Mouse (Mus musculus) cerebellum, postnatal 36 days (tissue): ENCODE measurements at regions not wholly inside any gene's neighbourhood (a gene's known extent, or its start where the extent isn't known, plus 50 kb on each side); places are given as distances from the start of the nearest gene placed in this dataset.

Source experiments
- DNase-seq, 2 experiments: peaks; one replicate each; pipeline ENCODE4 v3.0.0; 2021 to 2022; ENCODE audit warnings: mixed read lengths in 2 of 2

DNA sequence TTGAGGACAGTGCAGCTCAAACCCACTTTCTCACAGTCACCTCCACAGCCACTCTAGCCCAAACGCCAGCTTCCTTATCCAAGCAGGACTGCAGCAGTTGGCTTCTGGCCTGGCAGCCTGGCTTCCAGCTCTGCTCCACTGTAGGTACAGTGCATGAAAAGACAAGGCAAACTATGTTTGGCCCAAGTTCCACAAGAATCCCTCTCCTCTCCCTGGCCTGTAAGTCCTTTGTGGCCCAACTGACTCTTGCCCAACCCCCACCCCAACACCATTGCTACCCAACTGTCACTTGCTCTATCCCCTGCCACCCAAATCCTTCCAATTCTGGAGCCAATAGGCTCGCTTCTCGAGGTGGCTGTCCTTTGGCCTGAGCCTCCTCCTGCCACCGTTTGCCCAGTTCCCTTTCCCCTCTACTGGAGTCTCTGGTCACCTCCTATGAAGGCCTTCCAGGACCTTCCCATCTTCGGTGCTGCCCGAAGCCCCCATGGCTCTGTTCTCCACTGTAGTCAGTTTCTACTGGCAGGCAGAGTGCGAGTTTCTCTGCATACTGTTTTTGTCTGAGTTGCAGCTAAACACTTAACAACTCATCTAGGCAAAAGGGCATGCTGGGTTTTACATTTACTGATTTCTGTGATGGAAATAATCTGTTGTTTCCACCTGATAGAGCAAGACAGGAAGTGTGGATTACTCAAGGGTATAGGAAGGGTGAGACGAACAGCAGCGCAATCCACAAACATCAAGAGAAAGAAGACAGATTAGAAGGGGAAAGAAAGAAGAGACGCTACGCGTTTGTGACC is 84.4 kb upstream of the Ptpn1 start:
- DNase-seq: no peak

DNA sequence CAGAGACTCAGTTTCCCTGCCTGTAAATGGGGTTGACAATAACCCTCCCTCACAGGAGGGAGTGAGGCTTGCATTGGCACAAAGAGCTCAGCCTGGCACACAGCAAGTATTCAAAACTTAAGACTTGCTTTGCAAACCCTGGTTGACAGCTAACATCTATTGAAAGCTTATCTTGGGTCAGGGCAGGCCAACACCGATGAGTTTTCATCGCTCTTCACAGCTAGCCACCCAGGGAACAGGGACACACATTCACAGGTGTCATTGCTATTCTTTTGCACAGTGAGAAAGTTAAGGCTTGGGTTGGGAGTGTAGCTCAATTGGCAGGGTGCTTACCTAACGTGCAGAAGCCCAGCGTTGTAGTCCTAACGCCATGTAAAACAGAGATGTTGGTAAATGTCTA is 86.5 kb upstream of the Ptpn1 start:
- DNase-seq: no peak

DNA sequence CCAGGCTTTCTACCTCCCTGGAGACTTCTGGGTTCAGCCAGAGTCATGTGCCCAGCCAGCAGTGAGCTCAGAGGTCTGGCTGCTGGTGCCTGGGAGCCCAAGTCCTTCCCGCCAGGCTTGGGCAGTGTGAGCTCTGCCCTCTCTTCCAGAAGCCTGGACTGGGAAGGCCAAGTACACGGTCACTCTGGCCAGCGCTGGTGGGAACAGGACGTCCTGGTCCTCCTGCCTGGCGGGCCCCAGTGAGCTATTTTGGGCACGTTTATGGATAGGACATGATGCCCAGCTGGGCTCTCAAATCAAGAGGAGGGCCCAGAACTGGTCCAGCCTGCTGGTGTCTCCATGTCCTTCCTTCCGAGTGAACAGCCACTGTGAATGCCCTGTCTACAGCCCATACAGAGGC is 87.3 kb upstream of the Ptpn1 start:
- DNase-seq: no peak

DNA sequence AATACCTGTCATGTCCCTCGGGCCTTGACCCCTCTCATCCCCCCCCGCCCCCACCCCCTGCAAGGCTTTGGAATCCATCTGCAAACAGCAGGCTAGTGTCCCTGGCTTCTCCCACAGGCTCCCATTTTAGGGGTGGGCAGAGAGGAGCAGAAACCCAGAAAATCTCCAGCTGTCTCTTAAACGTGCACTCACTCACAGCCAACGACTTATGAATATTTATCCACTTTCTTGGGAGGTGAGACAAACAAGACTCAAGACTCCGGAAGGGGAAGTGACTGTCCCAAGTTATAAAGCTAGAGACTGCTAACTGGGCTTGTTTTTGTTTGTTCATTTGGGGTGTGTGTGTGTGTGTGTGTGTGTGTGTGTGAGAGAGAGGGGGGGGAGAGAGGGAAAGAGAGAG is 87.9 kb upstream of the Ptpn1 start:
- DNase-seq: no peak

DNA sequence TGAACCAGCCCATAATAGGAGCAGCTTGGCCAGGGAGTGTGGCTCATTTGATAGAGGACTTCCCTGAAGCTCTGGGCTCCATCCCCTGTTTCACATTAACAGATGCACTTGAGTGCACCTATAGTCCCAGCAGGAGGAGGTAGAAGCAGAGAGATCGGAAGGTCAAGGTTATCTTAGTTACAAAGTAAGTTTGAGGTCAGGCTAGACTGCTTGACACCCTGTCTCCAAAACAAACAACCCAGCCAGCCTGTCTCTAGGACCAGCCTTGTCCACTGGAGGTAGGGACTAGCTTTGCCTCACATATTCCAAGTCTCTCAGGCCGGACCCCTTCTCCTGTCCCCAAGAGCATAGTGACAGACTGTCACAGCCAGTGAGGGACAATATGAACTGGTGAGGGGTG is 88.9 kb upstream of the Ptpn1 start:
- no peak for DNase-seq

DNA sequence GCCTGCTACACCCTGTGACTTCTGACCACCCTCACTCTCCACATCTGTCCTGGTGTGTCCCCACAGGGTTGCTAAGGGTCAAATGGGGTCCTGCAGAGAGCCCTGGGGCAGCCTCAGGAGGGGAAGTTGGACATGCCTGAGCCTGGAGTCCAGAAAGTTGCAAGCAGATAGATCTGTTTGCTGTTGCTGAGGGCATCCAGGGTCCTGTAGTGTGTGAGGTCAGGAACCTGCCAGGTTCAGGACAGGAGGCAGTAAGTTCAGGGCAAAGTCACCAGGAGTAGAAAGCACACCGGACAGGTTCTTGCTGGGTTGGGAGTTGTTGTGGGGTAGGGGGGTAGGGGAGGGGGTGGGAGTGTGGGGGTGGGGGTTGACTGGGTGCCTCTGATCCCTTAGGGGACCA is 89.4 kb upstream of the Ptpn1 start:
- DNase-seq: no peak

DNA sequence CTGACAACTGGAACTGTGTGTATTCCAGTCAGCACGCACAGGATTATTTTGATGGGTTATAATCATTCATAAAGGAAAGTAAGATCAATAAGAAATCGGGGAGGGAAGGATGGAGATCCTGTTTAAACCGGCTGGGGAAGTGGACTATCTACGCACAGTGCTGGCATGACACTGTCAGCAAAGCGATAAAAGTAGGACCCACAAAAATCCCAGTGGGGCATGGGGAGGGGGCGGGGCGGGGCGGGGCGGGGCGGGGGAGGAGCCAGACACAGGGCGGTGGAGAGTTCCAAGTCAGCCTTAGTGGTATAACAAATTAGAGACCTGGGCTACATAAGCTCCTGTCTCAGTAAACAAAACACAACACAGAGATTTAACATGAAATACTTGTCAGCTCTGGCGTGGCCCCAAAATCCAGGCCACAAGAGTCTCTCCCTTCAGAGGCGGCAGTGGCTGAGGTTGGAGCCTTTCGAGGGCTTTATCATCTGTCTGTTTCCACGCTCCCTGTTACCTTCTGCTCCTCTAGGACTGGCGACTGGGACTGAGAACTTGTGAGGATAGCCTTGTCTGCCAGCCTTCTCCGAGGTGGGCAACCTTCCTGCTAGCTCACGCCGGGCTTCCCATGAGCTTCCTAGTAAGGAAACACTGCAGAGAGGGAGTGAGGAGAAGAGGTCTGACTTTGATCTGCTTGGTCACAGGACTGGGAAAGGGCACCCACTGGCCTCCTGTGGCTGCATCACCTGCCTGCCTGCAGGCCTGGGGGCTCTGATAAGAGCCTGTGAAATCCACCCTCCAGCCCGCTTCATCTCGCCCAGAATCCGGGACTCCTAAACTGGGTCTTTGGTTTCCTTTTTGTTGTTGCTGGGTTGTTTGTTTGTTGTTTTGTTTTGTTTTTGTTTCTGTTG is 90.3 kb upstream of the Ptpn1 start:
- DNase-seq: no peak

DNA sequence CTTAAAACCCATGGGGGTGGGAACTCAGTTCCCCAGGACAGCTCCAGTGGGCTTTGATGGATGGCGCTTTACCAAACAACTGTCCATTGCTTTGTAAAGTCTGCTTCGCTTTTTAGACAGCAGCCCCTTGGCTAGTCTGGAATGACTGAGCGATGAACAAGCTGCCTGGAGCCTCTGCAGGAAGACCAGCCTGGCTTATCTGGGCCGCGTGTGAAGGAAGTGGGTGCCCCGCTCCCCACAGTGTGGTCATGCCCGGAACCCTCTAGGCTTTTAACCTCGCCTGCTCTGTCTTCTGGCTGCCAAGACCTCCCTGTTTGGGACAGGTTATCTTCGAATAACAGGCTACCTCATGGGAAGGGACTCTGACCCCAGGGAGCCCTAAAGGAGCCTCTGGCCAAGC is 91.5 kb upstream of the Ptpn1 start:
- no peak for DNase-seq

DNA sequence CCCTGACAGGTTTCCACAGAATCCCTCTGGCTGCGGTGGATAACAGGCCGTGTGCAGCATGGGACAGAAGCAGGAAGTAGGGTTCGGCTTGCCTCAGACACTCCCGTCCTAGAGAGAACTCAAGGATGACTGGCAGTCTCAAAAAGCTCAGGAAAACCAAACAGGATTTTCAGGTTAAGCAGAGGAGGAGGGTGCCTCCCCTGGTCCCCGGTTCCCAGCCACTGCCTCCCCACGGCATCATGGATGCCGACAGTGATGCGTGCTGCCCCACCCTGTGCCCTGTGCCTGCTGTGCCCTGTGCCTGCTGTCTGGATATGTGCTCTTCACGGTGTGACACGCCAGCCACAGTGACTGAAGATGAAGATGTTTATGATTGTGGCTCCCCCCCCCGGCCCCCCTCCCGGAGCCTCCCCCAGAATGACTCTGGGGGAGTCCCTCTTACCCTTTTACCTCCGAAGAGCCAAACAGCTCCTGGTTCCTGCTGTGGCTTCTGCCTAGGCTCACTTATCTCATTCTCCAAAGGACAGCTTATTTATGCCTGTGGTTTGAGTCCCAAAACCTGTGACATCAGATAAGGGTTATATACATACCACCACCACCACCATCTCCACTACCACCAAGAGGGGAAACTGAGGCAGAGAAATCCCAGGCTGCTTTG is 92.4 kb upstream of the Ptpn1 start:
- no peak for DNase-seq

DNA sequence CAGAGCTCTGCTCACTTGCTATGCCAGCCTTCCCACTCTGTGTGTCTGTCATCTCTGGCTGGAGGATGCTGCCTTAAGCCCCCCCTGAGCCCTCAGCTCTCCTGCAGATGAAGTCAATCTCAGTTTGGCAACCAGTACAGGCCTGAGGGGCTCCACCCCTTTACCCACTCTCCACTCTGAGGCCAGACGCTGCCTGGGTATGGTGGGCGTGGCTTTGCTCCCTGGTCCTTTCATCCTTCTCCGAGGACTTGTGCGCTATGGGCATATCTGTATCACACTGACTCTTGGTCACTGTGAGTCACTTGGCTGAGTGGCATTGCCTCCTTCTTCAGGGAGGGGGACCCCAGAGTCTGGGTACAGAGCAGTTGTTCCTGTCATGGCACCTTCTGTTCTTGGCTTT is 94.3 kb upstream of the Ptpn1 start:
- DNase-seq: no peak

DNA sequence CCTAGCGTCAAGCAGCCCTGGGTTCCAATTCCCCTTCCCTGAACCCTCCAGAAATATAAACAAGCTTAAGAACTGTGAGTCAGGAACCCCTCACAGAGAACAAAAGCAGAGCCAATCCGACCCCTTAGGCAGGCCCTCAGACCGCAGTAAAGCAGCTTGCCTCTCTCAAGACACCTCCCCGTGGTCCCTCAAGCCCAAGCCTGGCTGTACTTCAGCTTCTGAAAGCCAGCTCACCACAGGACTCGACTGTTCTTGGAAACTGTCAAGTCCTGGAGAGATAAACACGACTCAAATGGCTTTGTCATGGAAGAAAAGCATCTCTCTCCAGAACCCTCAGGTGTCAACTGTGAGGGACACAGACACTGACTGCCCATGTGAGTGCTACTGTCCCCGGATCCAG is 95.2 kb upstream of the Ptpn1 start:
- DNase-seq: no peak

DNA sequence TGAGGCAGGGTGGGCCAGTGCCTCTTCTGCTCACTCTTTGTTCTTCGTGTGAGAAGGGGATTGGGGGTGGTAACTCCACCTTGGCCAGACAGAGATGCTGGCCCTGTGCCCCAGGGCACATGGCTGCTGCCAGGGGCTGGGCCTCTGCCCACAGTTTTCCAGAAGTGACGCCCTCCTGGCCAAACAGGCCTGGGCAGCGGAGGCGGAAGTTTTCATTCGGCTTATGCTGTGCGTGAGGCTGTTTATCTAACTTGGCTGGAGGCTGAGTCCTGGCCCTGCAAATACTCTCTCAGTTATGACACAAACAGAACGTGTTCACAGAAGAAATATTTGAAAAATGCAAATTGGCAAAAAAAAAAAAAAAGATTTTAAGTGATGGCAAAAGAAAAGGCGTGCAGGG is 97.3 kb upstream of the Ptpn1 start:
- no peak for DNase-seq

DNA sequence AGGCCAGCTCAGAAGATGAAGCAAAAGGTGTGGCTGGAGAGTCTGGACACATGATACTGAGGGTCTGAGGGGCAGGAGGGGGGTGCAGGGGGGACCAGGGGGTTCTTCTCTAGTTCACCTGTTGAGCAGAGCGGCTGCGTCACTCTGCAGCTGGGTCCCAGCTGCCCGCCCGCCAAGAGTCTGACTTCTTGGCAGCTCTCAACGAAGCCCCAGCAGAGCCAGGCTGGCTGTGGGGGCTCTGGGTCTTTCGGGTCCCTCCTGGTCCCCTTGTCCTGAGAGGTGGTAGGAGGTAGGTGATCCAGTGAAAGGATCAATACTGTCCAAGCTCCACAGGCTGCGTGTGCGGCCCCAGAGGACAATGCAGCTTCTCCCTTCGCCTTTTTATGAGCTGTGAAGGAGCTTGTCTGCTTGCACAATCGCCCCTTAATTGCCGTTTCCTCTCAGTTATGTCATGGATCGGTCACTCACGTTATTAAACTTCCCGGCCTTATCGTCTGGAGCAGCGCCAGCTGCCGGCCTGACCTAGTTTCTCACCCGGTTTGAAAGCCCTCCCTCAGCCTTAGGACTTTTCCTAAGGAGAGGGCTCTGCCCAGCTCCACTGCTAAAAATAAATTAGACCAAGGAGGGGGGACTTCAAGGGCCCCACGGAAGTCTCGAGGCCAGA is 98.4 kb upstream of the Ptpn1 start:
- no peak for DNase-seq

DNA sequence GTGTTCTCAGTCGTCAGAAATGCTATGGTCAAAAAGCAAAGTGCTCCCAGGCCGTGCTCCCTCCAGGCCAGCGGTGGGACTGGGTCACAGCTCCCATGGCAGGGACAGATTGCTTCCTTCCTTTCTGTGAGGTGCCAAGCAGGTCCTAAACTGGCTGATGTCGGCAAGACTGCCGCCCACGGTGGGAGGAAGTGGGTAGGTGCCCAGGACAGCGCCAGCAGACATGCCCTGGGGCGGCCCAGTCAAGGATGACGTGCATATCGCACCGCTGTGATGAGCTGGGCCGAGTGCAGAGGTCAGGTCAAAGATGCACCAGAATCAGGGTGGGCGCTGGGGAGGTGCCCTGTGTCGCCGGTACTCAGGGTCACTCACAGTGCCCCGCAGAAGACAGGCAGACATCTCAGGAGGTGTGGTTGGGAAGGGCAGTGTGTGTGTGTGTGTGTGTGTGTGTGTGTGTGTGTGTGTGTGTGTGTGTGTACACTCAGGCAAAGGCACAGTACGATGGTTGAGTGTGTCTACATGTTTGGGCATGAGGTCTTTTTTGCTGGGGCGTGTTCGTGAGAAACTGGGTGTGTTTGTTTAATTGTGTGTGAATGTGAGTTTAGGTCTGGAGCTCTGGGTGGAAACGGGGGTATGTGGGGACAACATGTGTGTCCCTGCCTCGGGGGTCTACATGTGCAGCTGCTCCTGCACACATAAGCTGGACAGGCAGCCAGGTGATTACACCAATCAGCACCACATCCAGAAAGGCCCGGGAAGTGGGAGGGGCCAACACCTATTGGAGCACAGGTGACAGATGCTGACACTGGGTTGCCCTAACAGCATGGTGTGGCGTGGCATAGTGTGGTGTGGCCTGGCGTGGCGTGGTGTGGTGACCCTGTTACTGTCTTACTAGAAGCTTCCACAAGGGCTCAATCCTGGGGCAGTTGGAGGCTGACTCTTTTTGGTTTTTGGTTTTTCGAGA is 100.5 kb upstream of the Ptpn1 start:
- no peak for DNase-seq

DNA sequence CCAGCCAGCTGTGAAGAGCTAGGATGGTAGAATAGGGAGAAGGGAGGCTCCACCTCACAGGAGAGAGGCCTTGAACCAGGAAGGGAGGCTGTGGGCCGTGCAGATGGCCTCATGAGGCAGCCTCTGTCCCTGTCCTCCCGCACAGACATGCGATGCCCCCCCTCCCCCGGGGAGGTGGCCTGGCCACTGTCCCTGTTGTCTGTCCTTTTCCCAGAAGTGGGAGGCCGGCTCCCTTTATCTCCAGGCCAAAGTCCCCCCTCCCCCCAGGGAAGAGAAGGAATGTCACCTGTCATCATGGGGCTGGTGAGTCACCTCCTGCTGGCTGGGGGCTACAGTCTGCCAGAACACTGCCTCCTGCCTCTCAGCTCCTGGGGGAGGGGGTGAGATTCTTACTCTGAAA is 103.6 kb upstream of the Ptpn1 start:
- DNase-seq: no peak

DNA sequence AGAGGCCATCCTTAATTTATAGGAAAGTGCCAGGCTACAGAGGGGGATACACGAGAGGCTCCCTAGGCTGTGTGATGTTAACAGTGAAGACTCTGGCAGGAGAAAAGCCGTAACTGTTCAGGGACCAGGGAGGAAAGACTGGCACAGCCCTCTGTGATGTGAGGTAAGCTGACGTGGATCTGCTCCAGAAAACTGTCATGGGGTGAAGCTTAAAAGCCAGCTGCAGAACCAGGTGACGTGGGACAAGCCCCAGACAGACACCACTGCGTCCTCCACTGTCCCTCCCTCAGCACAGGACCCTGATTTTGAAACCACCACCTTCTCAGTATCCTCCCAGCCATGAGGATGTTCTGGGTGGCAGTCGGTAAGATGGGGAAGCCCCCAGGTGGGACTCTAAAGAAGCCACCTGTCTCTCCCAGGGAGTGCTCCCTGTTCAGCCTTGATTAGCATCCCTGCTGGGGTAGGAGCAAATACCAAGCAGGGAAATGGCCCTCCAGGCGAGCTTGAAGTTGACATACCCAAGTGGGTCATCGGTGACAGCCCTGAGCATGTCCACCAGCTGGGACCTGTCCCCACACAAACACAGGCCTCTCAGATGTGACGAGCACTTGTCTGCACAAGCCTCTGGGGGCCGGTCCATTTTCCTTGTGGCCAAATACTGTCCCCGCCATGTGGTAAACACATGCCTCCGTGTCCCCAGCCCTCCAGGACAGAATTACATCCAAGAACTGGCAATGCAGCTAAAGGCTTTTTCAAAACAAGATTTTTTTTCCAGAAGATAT is 104.7 kb upstream of the Ptpn1 start:
- no peak for DNase-seq

DNA sequence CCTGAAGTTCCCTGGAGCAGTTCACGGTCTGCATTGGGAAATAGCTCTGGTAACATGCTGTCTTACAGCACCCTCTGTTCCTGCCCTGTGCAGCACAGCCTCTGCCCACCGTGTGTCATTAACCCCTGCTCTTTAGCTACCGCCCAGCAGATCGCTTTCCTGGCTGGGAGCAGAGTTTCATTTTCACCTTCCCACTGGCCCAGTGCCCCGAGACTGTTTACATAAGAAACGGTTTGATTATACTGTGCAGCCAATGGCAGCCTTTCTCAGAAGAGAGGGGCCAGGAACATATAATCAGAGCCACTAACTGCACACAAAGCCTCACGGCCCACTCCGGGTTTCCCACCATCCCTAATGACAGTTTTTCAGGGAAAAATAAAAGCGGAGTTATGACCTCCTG is 108.3 kb upstream of the Ptpn1 start:
- no peak for DNase-seq

DNA sequence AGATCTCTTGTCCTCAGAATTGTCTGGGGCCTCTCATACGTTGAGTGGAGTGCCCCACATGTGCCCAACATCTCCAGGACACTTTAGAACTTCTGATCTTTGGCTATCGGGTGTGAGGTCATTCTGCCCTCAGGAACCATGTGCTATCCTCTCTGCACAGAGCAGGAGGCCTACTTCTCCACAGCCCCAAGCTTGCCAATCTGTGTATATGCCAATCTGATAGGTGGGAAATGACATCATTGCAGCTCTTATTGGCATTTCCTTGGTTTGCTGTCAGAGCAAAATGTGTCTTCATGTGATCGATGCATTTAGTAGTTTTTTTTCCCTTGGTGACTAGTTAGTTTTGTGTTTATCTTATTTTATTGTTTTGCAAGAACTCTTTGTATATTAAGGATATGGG is 108.8 kb upstream of the Ptpn1 start:
- no peak for DNase-seq

DNA sequence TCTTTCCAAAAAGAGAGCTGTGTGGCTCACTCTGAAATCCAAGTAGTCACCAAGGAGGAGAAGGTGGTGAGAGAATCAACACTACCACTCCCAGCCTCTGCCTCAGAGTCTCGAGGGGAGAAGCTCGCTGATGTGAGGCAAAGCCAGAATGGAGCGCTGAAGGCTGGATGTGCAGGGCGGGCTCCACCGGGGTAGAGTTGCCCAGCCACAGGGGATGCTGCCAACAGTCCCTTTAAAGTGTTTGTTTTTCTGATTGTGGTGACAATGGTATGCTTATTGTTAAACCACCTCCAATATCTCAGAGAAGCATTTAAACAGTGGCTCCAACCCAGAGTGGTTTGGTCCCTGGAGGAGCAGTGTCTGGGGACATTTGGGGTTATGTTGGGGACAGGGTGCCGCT is 110.7 kb upstream of the Ptpn1 start:
- no peak for DNase-seq

DNA sequence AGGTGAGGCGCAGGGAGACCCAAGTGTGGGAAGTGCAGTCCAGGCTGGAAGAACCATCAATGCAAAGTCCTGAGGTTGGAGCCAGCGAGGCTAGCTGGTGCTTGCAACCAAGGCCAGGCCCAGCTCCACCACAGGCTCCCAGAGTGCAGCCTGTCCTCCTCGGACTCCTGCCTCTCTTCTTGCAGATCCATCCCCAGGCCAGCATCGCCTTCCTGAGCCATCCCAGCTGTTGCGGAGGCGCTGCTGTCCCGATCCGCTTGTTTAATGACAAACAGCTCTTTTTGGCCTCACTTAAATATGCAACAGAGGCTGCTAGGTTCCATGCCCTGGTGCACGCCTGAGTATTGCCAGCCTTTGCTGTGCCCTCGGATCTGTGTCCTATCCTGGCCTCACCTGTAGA is 113.1 kb upstream of the Ptpn1 start:
- no peak for DNase-seq

DNA sequence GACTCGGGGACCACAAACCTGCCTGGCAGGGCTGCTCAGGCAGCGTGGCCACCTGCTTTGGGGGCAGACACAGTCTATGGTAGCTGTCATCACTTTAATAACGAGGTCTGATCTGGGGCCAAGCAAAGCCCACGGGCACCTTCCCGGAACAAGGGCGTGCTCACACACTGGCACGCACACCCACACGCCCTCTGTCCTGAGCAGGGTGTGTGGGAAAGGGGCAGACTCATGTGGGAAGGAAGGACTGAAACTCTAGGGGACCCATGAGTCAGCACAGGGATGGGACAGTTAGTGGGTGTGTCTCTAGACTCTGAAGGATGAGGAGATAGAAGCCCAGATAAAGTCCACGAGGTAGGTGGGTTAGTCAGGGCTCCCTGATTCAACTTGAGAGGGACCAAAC is 114.8 kb upstream of the Ptpn1 start:
- DNase-seq: no peak
